Mouse (Mus musculus): ENCODE results near the gene Zc3h6.

DNA sequence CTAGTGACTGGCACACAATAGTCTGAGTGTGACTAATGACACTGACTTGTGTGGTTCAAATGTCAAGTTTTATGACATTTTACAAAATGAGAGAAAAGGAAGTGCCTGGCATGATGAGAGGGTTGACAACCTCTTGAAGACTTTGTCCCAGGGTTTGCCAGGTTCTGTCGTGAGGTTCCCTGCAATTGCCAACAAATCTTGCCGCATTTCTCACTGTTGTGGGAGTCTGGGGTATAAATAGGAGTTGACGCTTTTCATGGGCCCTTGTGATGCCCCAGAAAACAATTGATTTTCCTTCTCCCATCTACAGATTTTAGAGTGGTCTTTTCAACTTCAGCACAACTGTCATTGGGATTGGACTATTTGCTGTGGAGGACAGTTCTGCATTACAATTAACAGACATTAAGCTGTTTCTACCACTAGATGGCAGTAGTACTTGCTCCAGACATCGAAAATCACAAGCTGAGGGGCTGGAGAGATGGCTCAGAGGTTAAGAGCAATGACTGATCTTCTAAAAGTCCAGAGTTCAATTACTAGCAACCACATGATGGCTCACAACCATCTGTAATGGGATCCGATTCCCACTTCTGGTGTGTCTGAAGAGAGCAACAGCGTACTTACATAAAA lies 19.1 kb upstream of the Zc3h6 start:
- TF ChIP-seq HCFC1 (IDR thresholded peaks at IDR 0.05; ENCODE audit: borderline replicate concordance, insufficient read depth, low read length) (no peak), ZNF384 (IDR thresholded peaks at IDR 0.05; ENCODE audit: low read depth, low read length) (no peak), ZC3H11A (IDR thresholded peaks at IDR 0.05; ENCODE audit: borderline replicate concordance, low read depth, low read length) (no peak; the same call in 1 of the 2 replicates)
